Mouse (Mus musculus) hindbrain, embryonic 16.5 days (tissue): Measurements from ENCODE around the gene Ttc23l. TPM values are rescaled to one million over a fixed set of nuclear protein-coding genes. Genes with fewer than 3 reads are reported as not detected.
"Not testable (repeated sequence)": the region's sequence is repeated elsewhere in the genome, so short reads cannot be mapped to it uniquely, and the experiment has no call there.

Experiments
- ATAC-seq: fragments of 200-750 bp; cut with Nextera tagmentation; 2 replicates; pipeline ENCODE4 v1.8.0; 2017; ENCODE audit warnings: moderate TSS enrichment, moderate library complexity
- H3K27ac ChIP-seq: fragments of 300-500 bp; sonication (generic); 2 replicates; pipeline ENCODE4 v1.5.1; 2014; ENCODE audit warnings: low read depth, mild to moderate bottlenecking, control low read depth, low read length, moderate library complexity
- H3K27me3 ChIP-seq: fragments of 300-500 bp; sonication (generic); replicated peaks from 2 replicates; pipeline ENCODE4 v1.6.1; 2014; ENCODE audit warnings: low read length; ENCODE audit not compliant: control insufficient read depth, insufficient read depth
- H3K36me3 ChIP-seq: fragments of 300-500 bp; sonication (generic); 2 replicates; pipeline ENCODE4 v1.6.1; 2014; ENCODE audit warnings: mild to moderate bottlenecking, low read length, moderate library complexity, mixed read lengths; ENCODE audit not compliant: control insufficient read depth, insufficient read depth
- H3K4me1 ChIP-seq: fragments of 300-500 bp; sonication (generic); 2 replicates; pipeline ENCODE4 v1.6.1; 2014; ENCODE audit warnings: low read depth, low read length; ENCODE audit not compliant: control insufficient read depth, insufficient read depth
- H3K4me2 ChIP-seq: fragments of 300-500 bp; sonication (generic); 2 replicates; pipeline ENCODE4 v1.6.1; 2014; ENCODE audit warnings: mild to moderate bottlenecking, low read length, control low read depth, moderate library complexity
- H3K4me3 ChIP-seq: fragments of 300-500 bp; sonication (generic); 2 replicates; pipeline ENCODE4 v1.5.1; 2014; ENCODE audit warnings: mild to moderate bottlenecking, low read length, control low read depth, moderate library complexity
- H3K9ac ChIP-seq: fragments of 300-500 bp; sonication (generic); 2 replicates; pipeline ENCODE4 v1.6.1; 2014; ENCODE audit warnings: low read depth, mild to moderate bottlenecking, control low read depth, low read length, moderate library complexity
- H3K9me3 ChIP-seq: fragments of 300-500 bp; sonication (generic); 2 replicates; pipeline ENCODE4 v1.6.1; 2014; ENCODE audit warnings: mild to moderate bottlenecking, low read length, moderate library complexity; ENCODE audit not compliant: control insufficient read depth
- WGBS: fragments of 180-500 bp; shearing (Covaris S2); extraction: QIAGEN DNeasy Blood & Tissue Kit; methylation state at CpG from one replicate; pipeline ENCODE4 v1.1.7; 2014; 5-methylcytosine and 5-hydroxymethylcytosine counted together
- polyA plus RNA-seq: library from polyadenylated mRNA; unstranded; fragments of >200 nt; fragmentation: Nextera tagmentation; extraction: Ambion mirVana; gene quantifications from 2 replicates; pipeline ENCODE4 v1.2.1, GENCODE M21; 2015

Gene Ttc23l
- polyA plus RNA-seq, 1 experiment from 2014 or later, result not detected

DNA sequence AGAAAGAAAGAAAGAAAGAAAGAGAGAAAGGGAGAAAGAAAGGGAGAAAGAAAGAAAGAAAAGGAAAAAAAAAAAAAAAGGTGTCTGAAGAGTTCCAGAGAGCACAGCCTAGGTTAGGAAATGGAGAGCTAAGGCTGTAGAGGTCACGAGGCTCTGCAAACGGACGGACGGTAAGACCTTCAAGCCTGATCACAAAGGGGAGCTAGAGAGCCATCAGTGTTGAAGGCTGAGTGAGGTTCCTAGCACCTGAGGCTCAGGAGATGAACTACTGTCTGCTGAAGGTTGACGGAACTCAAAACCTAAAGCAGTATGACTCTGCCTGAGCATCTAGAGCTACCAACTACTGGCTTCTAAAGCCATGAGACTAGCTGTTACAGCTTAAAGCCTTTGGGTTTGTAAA, 23.9 kb downstream of the Ttc23l start:
- no peak overlapping the region for H3K9ac ChIP-seq
- no peaks in the 10 kb centered on the region for H3K36me3 ChIP-seq
- no peak for ATAC-seq
- no peaks in the 10 kb centered on the region for H3K9me3 ChIP-seq
- no peak overlapping the region for H3K4me3 ChIP-seq
- 89% methylated on average over 5 of the region's 5 CpGs for WGBS
- no peak overlapping the region for H3K4me2 ChIP-seq
- H3K27ac ChIP-seq, result no peak overlapping the region
- H3K4me1 ChIP-seq, result no peaks in the 10 kb centered on the region
- no peaks in the 10 kb centered on the region for H3K27me3 ChIP-seq

DNA sequence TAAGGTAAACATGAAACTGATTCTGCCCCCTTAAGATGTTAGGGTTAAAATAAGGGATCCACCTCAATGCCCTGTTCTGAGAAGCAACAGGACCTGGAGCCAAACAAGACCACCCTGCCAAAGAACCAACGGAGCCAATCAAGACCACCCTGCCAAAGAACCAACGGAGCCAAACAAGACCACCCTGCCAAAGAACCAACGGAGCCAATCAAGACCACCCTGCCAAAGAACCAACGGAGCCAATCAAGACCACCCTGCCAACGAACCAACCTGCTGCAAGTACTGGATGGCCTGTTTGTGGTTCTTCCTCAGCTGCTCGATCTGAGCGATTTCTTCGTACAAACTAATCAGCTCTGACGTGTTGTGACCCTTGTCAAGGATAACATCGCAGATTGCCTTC, 25.1 kb downstream of the Ttc23l start:
- WGBS, result 80% methylated on average over 10 of the region's 10 CpGs
- not testable (repeated sequence) for ATAC-seq

DNA sequence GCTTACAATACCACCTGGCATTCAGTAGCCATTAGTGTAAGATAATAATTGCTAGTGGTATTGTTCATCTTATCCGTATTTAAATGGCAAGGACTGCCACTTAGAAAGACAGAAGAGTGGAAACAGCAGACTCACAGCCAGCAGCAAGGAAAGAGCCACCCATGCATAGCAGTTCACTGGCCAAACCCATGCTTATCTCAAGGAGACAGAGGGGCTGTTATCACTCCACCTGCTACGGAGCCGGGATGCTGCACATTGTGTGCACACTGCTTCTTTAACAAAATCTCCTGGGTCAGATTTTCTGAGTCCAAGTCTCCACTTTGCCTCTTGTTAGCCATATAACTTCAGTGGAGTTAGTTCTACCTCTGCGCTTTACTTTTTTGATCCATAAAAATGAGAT, 27.1 kb downstream of the Ttc23l start:
- Histone ChIP-seq H3K9ac (no peak overlapping the region), H3K4me2 (no peak overlapping the region), H3K4me1 (no peaks in the 10 kb centered on the region), H3K36me3 (no peaks in the 10 kb centered on the region), H3K27ac (no peak overlapping the region), H3K27me3 (no peaks in the 10 kb centered on the region), H3K9me3 (no peaks in the 10 kb centered on the region), H3K4me3 (no peak overlapping the region)
- ATAC-seq, result no peak
- WGBS, result 81% methylated on average over 4 of the region's 4 CpGs

More for the DNA sequence above, 25.1 kb downstream of the Ttc23l start:
- H3K36me3 ChIP-seq, H3K4me2 ChIP-seq, H3K9me3 ChIP-seq, H3K9ac ChIP-seq, H3K27me3 ChIP-seq, H3K4me1 ChIP-seq, H3K4me3 ChIP-seq, H3K27ac ChIP-seq: not testable (repeated sequence)

DNA sequence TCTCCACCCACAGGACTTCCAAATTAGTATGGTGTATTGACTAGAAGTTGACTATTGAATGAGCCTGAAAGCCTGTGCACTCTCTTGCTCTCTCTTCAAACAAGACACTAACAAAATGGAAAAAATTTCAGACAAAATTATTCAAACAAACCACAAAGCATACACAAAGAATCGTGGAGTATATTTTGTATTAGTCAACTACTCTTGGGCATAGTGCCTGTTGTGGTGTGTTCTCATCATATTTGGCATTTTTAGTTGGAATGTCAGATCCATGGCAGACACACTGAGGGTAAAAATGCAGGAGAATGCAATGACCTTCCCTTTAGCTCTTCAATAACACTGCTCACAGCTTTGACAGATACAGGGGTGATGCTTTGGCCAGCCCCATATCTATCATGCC, 32.6 kb downstream of the Ttc23l start:
- no peak for ATAC-seq
- no peak overlapping the region for H3K4me2 ChIP-seq
- H3K4me3 ChIP-seq, result no peak overlapping the region
- no peaks in the 10 kb centered on the region for H3K4me1 ChIP-seq
- no peaks in the 10 kb centered on the region for H3K9me3 ChIP-seq
- H3K27me3 ChIP-seq, result no peaks in the 10 kb centered on the region
- no peak overlapping the region for H3K9ac ChIP-seq
- 83% methylated on average over 1 of the region's 1 CpGs for WGBS
- no peak overlapping the region for H3K27ac ChIP-seq
- no peaks in the 10 kb centered on the region for H3K36me3 ChIP-seq

DNA sequence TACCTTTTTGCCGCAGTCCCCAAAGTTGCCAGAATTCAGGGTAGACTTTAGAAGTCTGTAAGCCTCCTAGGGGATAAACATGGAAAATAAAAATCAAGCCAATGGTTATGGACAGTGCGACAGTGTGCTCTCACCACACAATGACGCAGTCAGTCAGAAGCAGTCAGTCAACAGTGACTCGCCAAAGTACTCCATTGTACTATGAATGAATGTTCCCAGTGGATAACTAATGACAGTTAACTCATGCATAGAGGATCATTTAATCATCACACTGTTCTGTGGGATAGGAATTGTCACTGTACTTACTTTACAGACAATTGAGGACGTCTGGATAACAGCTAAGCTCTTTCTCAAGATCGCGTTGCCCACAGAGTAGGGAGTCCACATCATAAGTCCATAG, 43.3 kb downstream of the Ttc23l start:
- H3K36me3 ChIP-seq, result no peaks in the 10 kb centered on the region
- no peaks in the 10 kb centered on the region for H3K9me3 ChIP-seq
- ATAC-seq, result no peak
- no peak overlapping the region for H3K4me2 ChIP-seq
- no peaks in the 10 kb centered on the region for H3K27me3 ChIP-seq
- no peak overlapping the region for H3K4me3 ChIP-seq
- H3K27ac ChIP-seq, result no peak overlapping the region
- no peaks in the 10 kb centered on the region for H3K4me1 ChIP-seq
- no peak overlapping the region for H3K9ac ChIP-seq
- WGBS, result 70% methylated on average over 7 of the region's 7 CpGs

DNA sequence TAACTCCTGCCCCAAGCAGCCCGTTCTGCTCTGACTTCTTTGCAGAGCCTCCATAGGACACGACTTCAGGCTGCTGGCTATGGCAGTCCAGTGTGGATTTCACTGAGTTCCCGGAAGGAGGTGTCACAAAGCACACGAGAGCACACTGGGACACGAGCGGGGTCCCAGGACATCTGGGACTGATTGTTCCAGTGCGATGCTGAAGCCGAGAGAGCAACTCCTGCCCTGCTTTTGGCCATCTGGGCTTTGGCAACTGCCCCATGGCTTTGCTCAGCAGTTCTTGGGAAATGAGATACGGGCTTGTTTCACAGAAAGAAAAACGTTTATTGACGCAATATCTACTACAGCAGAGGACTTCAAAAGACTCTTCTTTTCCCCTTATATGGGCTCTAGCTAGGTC, 52.4 kb downstream of the Ttc23l start:
- Histone ChIP-seq H3K27ac (no peak overlapping the region), H3K4me2 (no peak overlapping the region), H3K4me3 (no peak overlapping the region), H3K27me3 (no peaks in the 10 kb centered on the region), H3K9me3 (no peaks in the 10 kb centered on the region), H3K4me1 (no peaks in the 10 kb centered on the region), H3K36me3 (no peaks in the 10 kb centered on the region), H3K9ac (no peak overlapping the region)
- no peak for ATAC-seq
- 77% methylated on average over 11 of the region's 11 CpGs for WGBS

DNA sequence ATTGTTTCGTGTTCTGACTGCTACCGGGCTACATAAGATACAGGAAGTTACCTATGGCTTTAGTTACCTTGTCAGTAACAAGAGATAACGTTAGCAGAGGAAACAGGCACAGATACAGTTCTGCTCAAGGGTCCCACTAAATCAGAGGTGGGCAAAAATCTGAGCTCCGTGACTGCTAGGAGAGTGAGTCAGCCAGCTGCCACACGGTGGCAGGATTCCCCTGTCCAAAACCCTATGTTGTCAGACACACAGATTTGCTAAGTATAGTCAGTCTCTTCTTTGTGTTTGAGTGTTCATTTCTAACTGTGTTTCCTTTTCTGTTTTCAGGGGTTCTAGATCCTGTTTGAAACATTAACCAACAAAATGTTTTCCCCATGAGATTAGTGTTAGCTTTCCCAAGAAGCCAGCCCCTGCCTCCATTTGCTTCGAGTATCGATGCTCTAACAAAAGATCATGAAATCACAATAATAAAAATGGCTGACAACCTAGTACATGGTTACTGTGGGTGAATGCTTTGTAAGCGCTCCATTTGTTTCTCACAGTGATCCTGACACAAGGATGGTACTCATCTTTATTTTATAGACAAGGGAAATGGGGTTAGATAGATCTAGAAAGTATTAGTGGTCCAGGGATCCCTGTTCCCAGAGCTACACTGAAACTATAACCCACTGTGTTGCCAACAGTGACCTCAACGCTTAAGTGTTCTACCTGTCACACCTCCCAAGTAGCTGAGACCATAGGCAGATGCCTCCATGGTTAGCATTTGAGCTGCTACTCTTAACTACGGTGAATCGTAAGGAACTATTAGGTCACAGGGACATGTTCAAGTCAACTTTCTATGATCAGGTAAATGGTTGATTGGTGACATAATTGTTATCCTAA, 57.4 kb downstream of the Ttc23l start:
- peak; percentile 96 for ATAC-seq
- Histone ChIP-seq H3K4me1 (no peaks in the 10 kb centered on the region), H3K27ac (no peak overlapping the region), H3K36me3 (no peaks in the 10 kb centered on the region; the same call in 1 of the 2 replicates), H3K4me2 (no peak overlapping the region), H3K9me3 (no peaks in the 10 kb centered on the region), H3K9ac (no peak overlapping the region), H3K4me3 (no peak overlapping the region), H3K27me3 (no peaks in the 10 kb centered on the region)
- WGBS, result 58% methylated on average over 11 of the region's 11 CpGs

DNA sequence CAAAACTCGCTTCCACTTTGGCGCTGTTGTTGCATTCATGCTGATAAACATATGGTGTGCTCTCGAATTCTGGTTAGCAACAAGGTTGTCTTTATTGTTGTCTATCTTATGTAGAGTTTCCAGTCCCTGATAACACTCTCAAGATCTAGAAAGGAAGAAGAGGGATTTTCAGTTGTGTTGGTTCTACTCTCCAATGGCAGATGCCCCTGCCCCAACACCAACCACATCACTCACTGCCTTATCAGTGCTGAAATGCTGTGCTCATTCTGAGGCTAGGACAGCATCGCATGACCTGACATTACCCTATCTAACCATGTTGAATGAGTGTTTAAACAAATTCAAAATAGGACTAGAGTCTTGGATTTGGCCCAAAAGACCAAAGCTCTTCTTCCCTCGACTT, 58.4 kb downstream of the Ttc23l start:
- no peaks in the 10 kb centered on the region for H3K9me3 ChIP-seq
- 92% methylated on average over 5 of the region's 5 CpGs for WGBS

DNA sequence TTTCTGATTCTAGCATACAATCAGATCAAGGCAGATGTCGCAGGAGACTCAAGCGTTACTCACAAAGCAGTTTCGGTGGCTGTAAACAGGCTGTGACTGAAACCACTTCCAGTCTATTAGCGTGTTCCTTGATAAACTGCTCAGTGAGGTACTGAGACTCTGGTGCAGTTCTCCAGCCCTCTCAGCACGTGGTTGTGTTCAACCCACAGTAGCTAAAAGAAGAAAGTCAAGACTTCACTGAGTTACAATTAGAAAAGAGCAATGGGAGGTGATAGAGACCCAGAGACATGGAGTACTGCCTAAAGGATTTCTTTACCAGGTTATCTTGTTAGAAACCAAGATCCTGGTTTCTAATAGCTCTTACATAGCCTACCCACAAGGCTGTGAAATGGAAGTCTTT, 58.9 kb downstream of the Ttc23l start:
- no peak for ATAC-seq
- 80% methylated on average over 5 of the region's 5 CpGs for WGBS
- Histone ChIP-seq H3K9me3 (no peaks in the 10 kb centered on the region), H3K9ac (no peak overlapping the region), H3K27me3 (no peaks in the 10 kb centered on the region), H3K4me3 (no peak overlapping the region), H3K4me2 (no peak overlapping the region), H3K4me1 (no peaks in the 10 kb centered on the region), H3K36me3 (no peaks in the 10 kb centered on the region; the same call in 1 of the 2 replicates), H3K27ac (no peak overlapping the region)

More for the DNA sequence above, 58.4 kb downstream of the Ttc23l start:
- Histone ChIP-seq H3K9ac (no peak overlapping the region), H3K36me3 (no peaks in the 10 kb centered on the region; the same call in 1 of the 2 replicates), H3K4me3 (no peak overlapping the region), H3K27me3 (no peaks in the 10 kb centered on the region), H3K4me2 (no peak overlapping the region), H3K27ac (no peak overlapping the region), H3K4me1 (no peaks in the 10 kb centered on the region)
- ATAC-seq, result no peak
